Mouse (Mus musculus) T-cell, adult 2 months (primary cell): ENCODE data around the gene Fen1.

Source experiments
- DNase-seq: peaks from one replicate; pipeline ENCODE4 v3.0.0; 2022; ENCODE audit warnings: low spot score

The Fen1 gene

DNA sequence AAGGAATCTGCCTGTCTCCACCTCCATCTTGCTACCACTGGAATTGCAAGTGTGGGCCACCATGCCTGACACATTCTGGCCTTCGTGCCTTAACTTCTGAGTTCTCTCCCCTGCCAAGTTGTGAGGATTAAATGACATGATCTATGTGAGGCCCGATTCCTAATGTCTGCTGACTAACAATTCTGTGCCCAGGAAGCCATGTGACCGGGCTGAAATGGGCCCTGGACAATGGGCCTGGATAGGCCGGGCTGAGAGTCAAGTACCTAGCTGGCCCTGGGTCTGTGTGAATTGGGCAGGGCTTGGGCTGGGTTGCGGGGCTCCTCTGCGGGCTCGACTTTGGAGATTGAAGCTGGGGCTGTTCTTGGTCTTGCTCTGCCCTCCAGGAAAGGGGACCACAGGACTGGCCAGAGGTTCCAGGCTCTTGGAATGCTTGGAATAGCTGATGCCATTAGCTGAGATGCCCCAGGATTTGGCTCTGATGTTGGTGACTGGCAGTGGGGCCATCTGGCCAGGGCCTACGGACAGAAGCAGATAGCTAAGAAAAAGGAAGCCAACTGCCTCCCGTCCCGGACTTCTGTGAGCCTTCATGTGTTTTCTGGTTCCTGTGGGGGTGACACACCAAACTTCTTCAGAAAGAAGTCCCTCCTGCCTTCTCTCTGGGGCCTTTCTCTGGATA lies 10.0 kb upstream of the Fen1 start:
- DNase-seq = no peak

DNA sequence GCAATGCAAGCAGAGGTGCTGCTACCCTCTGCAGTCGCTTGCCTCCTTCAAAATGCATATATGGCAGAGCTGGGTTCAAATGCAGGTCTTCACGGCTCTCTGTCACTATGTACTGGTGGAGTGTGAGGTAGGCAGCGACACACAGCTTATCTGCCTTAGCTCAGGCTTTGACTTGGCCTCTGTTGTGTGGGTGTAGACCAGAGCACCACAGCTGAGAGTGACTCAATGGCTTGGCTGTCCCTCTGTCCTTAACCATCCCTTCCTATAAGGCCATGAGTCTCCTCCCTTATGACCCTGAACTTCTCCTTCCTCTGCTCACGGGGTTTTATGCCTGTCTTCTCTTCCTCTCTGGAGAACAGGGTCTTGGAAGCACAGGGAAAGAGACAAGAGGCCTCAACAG lies 6.9 kb upstream of the Fen1 start:
- no peak for DNase-seq

DNA sequence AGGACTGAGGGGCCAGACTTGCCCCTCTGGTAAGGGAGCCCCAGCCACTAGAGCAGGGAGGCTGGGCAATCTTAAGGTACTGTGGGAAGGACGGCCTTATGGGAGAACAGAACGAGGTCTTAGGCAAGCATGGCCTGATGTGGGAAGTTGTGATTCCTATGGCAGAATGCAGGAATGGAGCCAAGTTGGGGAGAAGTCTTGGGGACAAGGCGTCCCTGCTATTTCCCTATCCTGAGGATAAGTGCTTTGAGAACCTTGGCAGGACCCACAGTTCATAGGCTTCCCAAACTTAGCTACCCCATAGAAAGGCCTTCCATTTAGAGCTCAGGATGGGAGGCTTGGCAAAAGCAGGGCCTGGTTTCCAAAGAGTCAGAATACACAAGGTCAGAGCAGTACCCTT lies 4.9 kb upstream of the Fen1 start:
- DNase-seq = no peak

DNA sequence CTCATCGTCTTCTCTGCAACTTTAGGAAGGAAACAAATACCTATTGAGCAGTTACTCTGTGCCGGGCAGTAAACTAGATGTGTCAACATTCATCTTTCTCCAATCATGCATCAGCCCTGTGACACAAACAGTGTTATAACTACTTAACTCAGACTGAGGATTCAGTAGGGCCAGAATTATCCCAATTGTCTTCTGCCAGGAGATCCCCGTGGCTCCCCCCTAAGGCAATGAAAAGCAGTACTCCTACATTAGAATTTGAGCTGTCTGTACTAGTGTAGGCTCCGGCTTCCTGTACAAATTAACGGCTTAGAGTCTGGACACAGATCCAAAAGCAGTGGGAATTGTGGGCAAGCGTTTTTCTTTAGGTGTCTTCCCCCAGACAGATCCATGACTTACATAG lies 1.1 kb upstream of the Fen1 start:
- no peak for DNase-seq

GRCm38 (mm10) chr19:10204616-10205001 lies 640 bp upstream of the Fen1 start:
- peak; percentile 68 for DNase-seq

DNA sequence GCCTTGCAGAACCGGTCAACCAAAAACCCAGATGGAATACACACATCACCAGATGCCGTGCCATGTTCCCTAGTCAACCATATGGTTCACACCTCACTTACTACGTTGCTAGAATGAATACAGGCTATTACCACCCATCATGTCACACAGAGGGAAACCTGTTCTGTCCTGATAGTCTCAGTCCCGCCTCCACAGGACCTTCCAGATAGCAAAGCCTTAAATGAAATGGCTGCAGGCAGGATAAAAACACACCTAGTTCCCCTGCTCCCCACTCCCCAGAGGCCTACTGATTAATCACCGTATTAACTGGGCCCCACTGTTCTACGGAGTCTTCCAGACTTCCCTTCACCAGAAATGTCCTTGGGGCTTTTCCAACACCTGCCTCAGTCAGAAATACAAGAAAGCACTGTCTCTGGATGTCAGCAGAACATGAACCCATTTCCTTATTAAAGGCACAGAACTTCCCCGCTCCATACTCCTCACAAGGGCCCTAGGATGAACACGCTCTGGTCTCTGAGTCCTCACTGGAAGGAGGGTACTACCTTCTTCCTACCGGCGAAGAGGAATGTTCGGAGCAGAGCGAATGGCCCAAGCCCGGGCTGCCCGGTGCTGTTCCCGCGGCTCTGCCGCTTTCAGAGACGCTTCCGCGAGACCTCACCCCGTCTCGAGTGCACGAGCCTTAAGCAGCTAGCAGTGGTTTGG lies 672 bp downstream of the Fen1 start:
- DNase-seq = no peak

GRCm38 (mm10) chr19:10198723-10199122 lies 5.2 kb downstream of the Fen1 start:
- peak; percentile 76 for DNase-seq

DNA sequence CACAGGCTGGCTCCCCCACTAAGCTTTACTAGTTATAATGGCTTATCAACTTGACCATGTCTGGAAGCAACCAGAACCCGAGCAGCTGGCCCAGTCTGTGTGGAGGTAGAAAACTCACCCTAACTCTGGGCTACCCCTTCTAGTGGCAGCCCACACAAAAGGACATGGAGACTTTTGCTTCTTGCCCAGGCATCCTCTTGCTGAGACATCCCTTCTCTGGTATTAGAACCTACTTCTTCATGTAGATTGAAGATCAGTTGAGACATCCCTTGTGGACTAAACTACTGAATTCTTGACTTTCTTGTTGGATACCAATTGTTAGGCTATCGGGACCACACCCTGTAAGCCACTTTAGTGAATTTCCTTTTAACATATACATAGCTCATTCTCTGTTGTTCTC lies 5.7 kb downstream of the Fen1 start:
- DNase-seq = no peak

DNA sequence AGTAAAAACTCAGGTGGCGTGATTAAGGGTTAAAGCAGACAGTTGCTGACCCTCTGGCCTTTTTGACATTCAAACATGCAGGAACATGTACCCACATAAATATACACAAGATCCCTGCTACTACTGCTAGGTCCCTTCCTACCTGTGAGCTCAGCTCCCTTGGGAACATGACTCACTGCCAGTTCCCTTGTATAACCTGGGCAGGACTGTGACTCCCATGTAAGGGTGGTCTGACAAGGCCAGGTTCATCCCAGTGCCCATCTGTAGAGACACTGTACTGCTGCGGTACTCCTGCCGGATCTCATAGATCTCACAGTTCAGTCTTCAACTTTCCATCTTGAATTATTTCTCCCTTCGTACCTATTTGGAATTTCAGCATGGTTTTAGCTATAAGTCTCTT lies 6.8 kb downstream of the Fen1 start:
- DNase-seq = no peak

GRCm38 (mm10) chr19:10195252-10195651 lies 8.7 kb downstream of the Fen1 start:
- DNase-seq = no peak

GRCm38 (mm10) chr19:10194337-10194736 lies 9.6 kb downstream of the Fen1 start:
- DNase-seq = no peak

- no peak for DNase-seq
Measured at GRCm38 (mm10) chr19:10191326-10191725, 12.6 kb downstream of the Fen1 start.

DNA sequence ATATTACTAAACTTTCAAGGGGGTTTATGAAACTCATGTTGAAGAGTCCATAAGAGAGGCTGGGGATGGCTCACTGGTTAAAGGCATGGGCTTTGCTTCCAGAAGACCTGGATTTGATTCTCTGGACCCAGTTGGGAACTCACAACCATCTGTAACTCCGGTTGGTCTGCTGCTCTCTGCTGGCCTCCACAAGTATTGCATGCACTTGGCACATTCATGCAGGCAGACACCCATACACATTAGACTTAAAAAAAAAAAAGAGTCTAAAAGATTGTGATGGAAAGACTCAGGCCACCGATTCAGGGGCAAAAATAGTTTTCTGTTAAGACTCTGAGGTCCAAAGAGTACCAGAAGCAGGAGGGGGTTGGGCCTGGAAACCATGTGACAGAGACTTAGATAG lies 13.2 kb downstream of the Fen1 start:
- DNase-seq = peak; percentile 42

DNA sequence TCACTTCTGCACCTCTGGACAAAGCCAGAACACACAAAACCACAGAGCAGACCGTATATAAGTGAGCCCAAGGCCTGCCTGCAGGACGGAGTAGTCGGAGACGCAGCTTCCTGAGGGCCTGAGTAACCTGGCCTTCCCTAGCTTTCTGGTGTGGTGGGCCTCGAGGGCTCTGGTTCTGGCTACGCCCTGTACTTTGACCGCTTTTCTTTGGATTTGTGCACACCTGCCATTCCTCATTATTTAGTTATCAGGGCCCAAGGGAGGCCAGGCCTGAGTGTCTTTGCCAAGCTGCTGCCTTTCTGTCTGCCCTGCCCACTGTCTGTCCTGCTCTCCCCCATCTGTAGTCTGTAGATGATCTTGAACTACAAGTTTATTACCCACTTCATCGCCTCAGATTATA lies 14.0 kb downstream of the Fen1 start:
- DNase-seq = no peak

- no peak for DNase-seq
Measured at GRCm38 (mm10) chr19:10189022-10189421, 14.9 kb downstream of the Fen1 start.

GRCm38 (mm10) chr19:10188281-10188811 lies 15.6 kb downstream of the Fen1 start:
- no peak for DNase-seq

DNA sequence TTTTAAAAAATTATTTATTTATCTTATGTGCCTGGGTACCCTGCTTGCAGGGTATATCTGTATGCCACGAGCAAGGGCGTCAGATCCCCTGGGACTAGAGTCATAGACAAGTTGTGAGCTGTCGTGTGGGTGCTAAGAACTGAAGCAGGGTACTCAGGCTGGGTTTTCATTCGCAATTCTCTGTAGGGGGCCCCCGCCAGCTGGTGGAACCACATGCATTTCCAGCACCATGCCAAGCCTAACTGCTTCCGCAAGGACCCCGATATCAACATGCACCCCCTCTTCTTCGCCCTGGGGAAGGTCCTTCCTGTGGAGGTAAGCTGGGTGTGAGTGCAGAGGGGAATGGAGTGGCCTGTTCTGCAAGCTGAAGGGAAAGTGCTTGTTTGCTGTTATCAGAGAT lies 17.4 kb downstream of the Fen1 start:
- DNase-seq = no peak

DNA sequence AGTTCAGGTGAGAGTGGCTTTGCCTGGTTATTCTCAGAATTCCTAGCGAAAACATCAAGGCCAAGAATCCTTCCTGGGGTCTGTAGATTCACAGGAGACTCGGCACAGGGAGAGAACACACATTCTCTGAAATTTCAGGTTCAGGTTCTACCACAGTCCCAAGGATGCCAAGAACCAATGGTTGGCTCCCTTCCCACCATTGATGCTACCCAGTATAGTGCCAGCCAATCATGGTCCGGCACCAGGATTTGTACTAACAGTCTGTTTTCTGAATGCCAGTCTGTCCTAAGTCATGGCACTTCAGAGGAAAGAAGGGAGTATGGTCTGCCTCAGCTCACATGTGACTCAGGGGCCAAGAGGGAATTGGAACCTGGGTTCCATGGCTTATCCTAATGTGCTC lies 18.1 kb downstream of the Fen1 start:
- no peak for DNase-seq

- no peak for DNase-seq
Measured at GRCm38 (mm10) chr19:10184096-10184495, 19.9 kb downstream of the Fen1 start.

- DNase-seq = peak; percentile 41
Measured at GRCm38 (mm10) chr19:10183299-10183983, 20.5 kb downstream of the Fen1 start.

- DNase-seq = peak; percentile 84
Measured at GRCm38 (mm10) chr19:10182670-10183298, 21.2 kb downstream of the Fen1 start, which contains the start of gene Fads1. Fads1 (plus strand) TSS chr19:10182888.

DNA sequence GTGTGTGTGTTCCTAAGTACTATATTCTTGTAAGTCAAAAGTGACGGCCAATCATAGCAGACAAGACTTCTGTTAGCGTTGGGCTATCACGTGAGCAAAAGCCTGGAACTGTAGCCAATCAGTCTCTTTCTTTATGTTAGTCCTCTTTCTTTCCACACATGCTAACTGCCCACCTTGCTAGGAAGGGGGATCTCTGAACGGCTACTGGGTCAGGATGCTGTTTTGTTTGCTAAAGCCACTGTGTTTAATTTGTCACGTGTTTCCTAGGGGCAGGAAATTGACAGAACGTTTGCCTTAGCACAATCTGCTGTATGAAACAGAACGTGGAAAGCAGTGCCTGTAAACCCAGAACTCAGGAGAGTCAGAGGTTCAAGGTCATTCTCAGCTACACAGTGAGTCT lies 21.8 kb downstream of the Fen1 start:
- DNase-seq = no peak

GRCm38 (mm10) chr19:10181225-10181624 lies 22.7 kb downstream of the Fen1 start:
- DNase-seq = no peak
